Mouse (Mus musculus): ENCODE results near the gene Ppp4r1. TPM values are rescaled to one million over a fixed set of nuclear protein-coding genes. Genes with fewer than 3 reads are reported as not detected.
A peak's percentile ranks its signal among the peaks of the same experiment; 100 is the strongest.

The Ppp4r1 gene
- polyA plus RNA-seq, 1 experiment from 2014 or later, result 29.9 TPM

GRCm38 (mm10) chr17:65748997-65749396 is 33.4 kb upstream of the Ppp4r1 start:
- H3K4me2 ChIP-seq, result no peak overlapping the region
- 77% methylated on average over 6 of the region's 6 CpGs for WGBS
- ATAC-seq (ENCODE audit: insufficient read depth, low FRiP score, low read depth), result no peak
- H3K9ac ChIP-seq, result no peak overlapping the region
- no peaks in the 10 kb centered on the region for H3K4me1 ChIP-seq
- H3K27me3 ChIP-seq (replicated peaks), result no peaks in the 10 kb centered on the region
- no peak overlapping the region for H3K27ac ChIP-seq
- no peaks in the 10 kb centered on the region; the same call in 1 of the 2 replicates for H3K36me3 ChIP-seq
- no peaks in the 10 kb centered on the region for H3K9me3 ChIP-seq
- H3K4me3 ChIP-seq (replicated peaks), result no peak overlapping the region

- no peaks in the 10 kb centered on the region for H3K9me3 ChIP-seq
- no peaks in the 10 kb centered on the region; the same call in 1 of the 2 replicates for H3K36me3 ChIP-seq
- ATAC-seq (ENCODE audit: insufficient read depth, low FRiP score, low read depth), result no peak
- no peak overlapping the region for H3K4me3 ChIP-seq (replicated peaks)
- H3K4me1 ChIP-seq, result no peaks in the 10 kb centered on the region
- H3K27ac ChIP-seq, result no peak overlapping the region
- no peak overlapping the region for H3K9ac ChIP-seq
- H3K4me2 ChIP-seq, result no peak overlapping the region
- H3K27me3 ChIP-seq (replicated peaks), result no peaks in the 10 kb centered on the region
- 89% methylated on average over 7 of the region's 7 CpGs for WGBS
These were observed 32.6 kb upstream of the Ppp4r1 start for GRCm38 (mm10) chr17:65749803-65750202.

GRCm38 (mm10) chr17:65750301-65750700 is 32.1 kb upstream of the Ppp4r1 start:
- no peaks in the 10 kb centered on the region for H3K36me3 ChIP-seq
- H3K27me3 ChIP-seq (replicated peaks), result no peaks in the 10 kb centered on the region
- no peak overlapping the region for H3K27ac ChIP-seq
- no peak overlapping the region for H3K9ac ChIP-seq
- no peaks in the 10 kb centered on the region for H3K9me3 ChIP-seq
- no peaks in the 10 kb centered on the region for H3K4me1 ChIP-seq
- H3K4me3 ChIP-seq (replicated peaks), result no peak overlapping the region
- no peak for ATAC-seq (ENCODE audit: insufficient read depth, low FRiP score, low read depth)
- no peak overlapping the region for H3K4me2 ChIP-seq

- Histone ChIP-seq H3K27me3 (replicated peaks) (no peaks in the 10 kb centered on the region), H3K9ac (no peak overlapping the region), H3K9me3 (no peaks in the 10 kb centered on the region), H3K4me3 (replicated peaks) (no peak overlapping the region), H3K4me1 (no peaks in the 10 kb centered on the region), H3K36me3 (no peaks in the 10 kb centered on the region), H3K27ac (no peak overlapping the region), H3K4me2 (no peak overlapping the region)
- no peak for ATAC-seq (ENCODE audit: insufficient read depth, low FRiP score, low read depth)
- 91% methylated on average over 6 of the region's 6 CpGs for WGBS
These were observed 29.2 kb upstream of the Ppp4r1 start for GRCm38 (mm10) chr17:65753130-65753529.

- Histone ChIP-seq H3K27me3 (replicated peaks) (no peaks in the 10 kb centered on the region), H3K27ac (no peak overlapping the region), H3K4me3 (replicated peaks) (no peak overlapping the region), H3K4me1 (no peaks in the 10 kb centered on the region), H3K4me2 (no peak overlapping the region), H3K9me3 (no peaks in the 10 kb centered on the region), H3K36me3 (no peaks in the 10 kb centered on the region), H3K9ac (no peak overlapping the region)
- 87% methylated on average over 3 of the region's 3 CpGs for WGBS
- no peak for ATAC-seq (ENCODE audit: insufficient read depth, low FRiP score, low read depth)
These were observed 26.5 kb upstream of the Ppp4r1 start for GRCm38 (mm10) chr17:65755857-65756256.

GRCm38 (mm10) chr17:65757150-65757549 is 25.2 kb upstream of the Ppp4r1 start:
- no peaks in the 10 kb centered on the region for H3K9me3 ChIP-seq
- H3K4me1 ChIP-seq, result no peaks in the 10 kb centered on the region
- no peak overlapping the region for H3K4me3 ChIP-seq (replicated peaks)
- no peak overlapping the region for H3K4me2 ChIP-seq
- H3K36me3 ChIP-seq, result no peaks in the 10 kb centered on the region
- H3K27ac ChIP-seq, result no peak overlapping the region
- no peaks in the 10 kb centered on the region for H3K27me3 ChIP-seq (replicated peaks)
- H3K9ac ChIP-seq, result no peak overlapping the region
- WGBS, result 72% methylated on average over 6 of the region's 6 CpGs
- no peak; the same call in 1 of the 2 replicates for ATAC-seq (ENCODE audit: insufficient read depth, low FRiP score, low read depth)

- no peak overlapping the region for H3K9ac ChIP-seq
These were observed 19.2 kb upstream of the Ppp4r1 start for GRCm38 (mm10) chr17:65763221-65763620.

GRCm38 (mm10) chr17:65768486-65768885 is 13.9 kb upstream of the Ppp4r1 start:
- no peak for ATAC-seq (ENCODE audit: insufficient read depth, low FRiP score, low read depth)
- H3K36me3 ChIP-seq, result no peaks in the 10 kb centered on the region
- no peaks in the 10 kb centered on the region for H3K27me3 ChIP-seq (replicated peaks)
- H3K9ac ChIP-seq, result no peak overlapping the region
- H3K4me1 ChIP-seq, result peaks cover 23% of the 10 kb centered on the region
- no peak overlapping the region for H3K27ac ChIP-seq
- WGBS, result 57% methylated on average over 5 of the region's 5 CpGs
- no peak overlapping the region for H3K4me2 ChIP-seq
- no peaks in the 10 kb centered on the region for H3K9me3 ChIP-seq
- H3K4me3 ChIP-seq (replicated peaks), result no peak overlapping the region

More at GRCm38 (mm10) chr17:65763221-65763620, 19.2 kb upstream of the Ppp4r1 start:
- H3K4me2 ChIP-seq, result no peak overlapping the region
- no peaks in the 10 kb centered on the region for H3K9me3 ChIP-seq
- H3K4me3 ChIP-seq (replicated peaks), result no peak overlapping the region
- no peak for ATAC-seq (ENCODE audit: insufficient read depth, low FRiP score, low read depth)
- H3K27me3 ChIP-seq (replicated peaks), result no peaks in the 10 kb centered on the region
- 90% methylated on average over 14 of the region's 14 CpGs for WGBS
- H3K36me3 ChIP-seq, result no peaks in the 10 kb centered on the region
- H3K4me1 ChIP-seq, result peaks cover under 1% of the 10 kb centered on the region; the same call in 1 of the 2 replicates
- H3K27ac ChIP-seq, result no peak overlapping the region

GRCm38 (mm10) chr17:65770982-65771915 is 11.1 kb upstream of the Ppp4r1 start:
- Histone ChIP-seq H3K27me3 (replicated peaks) (no peaks in the 10 kb centered on the region), H3K4me1 (peaks cover 23% of the 10 kb centered on the region), H3K36me3 (no peaks in the 10 kb centered on the region), H3K27ac (no peak overlapping the region), H3K4me2 (peak overlapping the region; percentile 94), H3K9ac (no peak overlapping the region), H3K9me3 (no peaks in the 10 kb centered on the region), H3K4me3 (replicated peaks) (peak overlapping the region; percentile 69)
- ATAC-seq (ENCODE audit: insufficient read depth, low FRiP score, low read depth), result no peak
- 33% methylated on average over 17 of the region's 17 CpGs for WGBS

- Histone ChIP-seq H3K4me1 (peaks cover 23% of the 10 kb centered on the region), H3K4me3 (replicated peaks) (peak within 1 kb of the TSS; percentile 69), H3K36me3 (no peaks in the 10 kb centered on the region), H3K27me3 (replicated peaks) (no peaks in the 10 kb centered on the region), H3K27ac (peak within 1 kb of the TSS; percentile 67), H3K9ac (peak within 1 kb of the TSS; percentile 65), H3K4me2 (peak within 1 kb of the TSS; percentile 94), H3K9me3 (no peaks in the 10 kb centered on the region)
- peak; percentile 79; the same call in 1 of the 2 replicates for ATAC-seq (ENCODE audit: insufficient read depth, low FRiP score, low read depth)
- under 1% methylated on average over 67 of the region's 75 CpGs for WGBS
These were observed 10.1 kb upstream of the Ppp4r1 start, which contains the start of gene Rab31 for GRCm38 (mm10) chr17:65771951-65772934. Gene Rab31, minus strand, starts transcription at chr17:65772752.

- Histone ChIP-seq H3K9me3 (no peaks in the 10 kb centered on the region), H3K9ac (no peak overlapping the region), H3K27ac (no peak overlapping the region), H3K4me3 (replicated peaks) (no peak overlapping the region), H3K4me1 (peaks cover 20% of the 10 kb centered on the region), H3K27me3 (replicated peaks) (no peaks in the 10 kb centered on the region), H3K36me3 (no peaks in the 10 kb centered on the region), H3K4me2 (no peak overlapping the region)
- WGBS, result 64% methylated on average over 4 of the region's 4 CpGs
- ATAC-seq (ENCODE audit: insufficient read depth, low FRiP score, low read depth), result no peak
These were observed 8.8 kb upstream of the Ppp4r1 start for GRCm38 (mm10) chr17:65773617-65774016.

All from stomach, embryonic 15.5 days (tissue).